Mouse (Mus musculus) Patski (cell line): ENCODE measurements at regions not wholly inside any gene's neighbourhood (a gene's known extent, or its start where the extent isn't known, plus 50 kb on each side); places are given as distances from the start of the nearest gene placed in this dataset.

Experiments
- ATAC-seq: fragments of 100-300 bp; one replicate; pipeline ENCODE4 v1.8.0; 2021
- CTCF ChIA-PET: fragments of 350-600 bp; sonication (Branson Sonifier 250); formaldehyde crosslinking; loops from one replicate; lab custom pipeline; 2022; ENCODE audit warnings: inconsistent platforms; lab: Charles Lee
- POLR2A ChIA-PET: fragments of 350-600 bp; sonication (Branson Sonifier 250); formaldehyde crosslinking; loops from one replicate; lab custom pipeline; 2022; ENCODE audit warnings: antibody characterized with exemption, inconsistent platforms; lab: Charles Lee
- DNase-seq: peaks from one replicate; pipeline ENCODE4 v3.0.0-alpha.2; 2011; ENCODE audit warnings: low read depth, low spot score
- H3K27me3 ChIP-seq: fragments of 371-371 bp; one replicate; pipeline ENCODE4 v1.5.1; 2021
- CTCF ChIP-seq: fragments of 100-300 bp; IDR thresholded peaks from one replicate; pipeline ENCODE4 v1.5.1; 2021
- in situ Hi-C: fragments of 300-500 bp; cut with MboI; formaldehyde crosslinking; loops from 3 replicates; pipeline ENCODE4 v1.11.1; 2018; ENCODE audit warnings: low pct_unique_long_range_greater_than_20kb, mixed read lengths

DNA sequence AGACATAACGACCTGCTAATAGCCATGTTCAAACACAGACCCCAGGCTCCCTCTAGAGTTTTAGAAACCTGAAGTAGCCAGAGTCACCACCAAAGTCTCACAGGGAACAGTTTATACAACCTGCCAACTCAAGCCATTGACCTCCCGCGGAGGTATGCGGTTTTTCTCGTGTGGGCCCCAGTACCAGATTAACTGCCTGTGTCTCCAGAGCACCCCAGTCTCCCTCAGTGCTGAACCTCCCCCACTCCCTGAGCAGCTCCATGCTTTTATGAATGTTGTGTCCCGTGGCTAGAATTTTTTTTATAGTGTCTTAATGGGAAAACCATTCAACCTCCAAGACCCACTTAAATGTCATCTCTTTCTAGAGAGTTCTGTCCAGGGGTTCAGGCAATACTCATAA is 98.5 kb upstream of the Gm34302 start:
- DNase-seq: no peak
- ChIA-PET POLR2A (no interaction called here), CTCF (interaction anchor here (1.0 to 5.2 kb wide), 6 partner anchors 12 to 287 kb away, joined by 3 to 32 read pairs (median 4); no protein-coding TSS in a partner anchor)
- no peak for TF ChIP-seq CTCF
- in situ Hi-C loops: no loop called here
- H3K27me3 ChIP-seq: no peaks in the 10 kb centered on the region
- no peak for ATAC-seq

DNA sequence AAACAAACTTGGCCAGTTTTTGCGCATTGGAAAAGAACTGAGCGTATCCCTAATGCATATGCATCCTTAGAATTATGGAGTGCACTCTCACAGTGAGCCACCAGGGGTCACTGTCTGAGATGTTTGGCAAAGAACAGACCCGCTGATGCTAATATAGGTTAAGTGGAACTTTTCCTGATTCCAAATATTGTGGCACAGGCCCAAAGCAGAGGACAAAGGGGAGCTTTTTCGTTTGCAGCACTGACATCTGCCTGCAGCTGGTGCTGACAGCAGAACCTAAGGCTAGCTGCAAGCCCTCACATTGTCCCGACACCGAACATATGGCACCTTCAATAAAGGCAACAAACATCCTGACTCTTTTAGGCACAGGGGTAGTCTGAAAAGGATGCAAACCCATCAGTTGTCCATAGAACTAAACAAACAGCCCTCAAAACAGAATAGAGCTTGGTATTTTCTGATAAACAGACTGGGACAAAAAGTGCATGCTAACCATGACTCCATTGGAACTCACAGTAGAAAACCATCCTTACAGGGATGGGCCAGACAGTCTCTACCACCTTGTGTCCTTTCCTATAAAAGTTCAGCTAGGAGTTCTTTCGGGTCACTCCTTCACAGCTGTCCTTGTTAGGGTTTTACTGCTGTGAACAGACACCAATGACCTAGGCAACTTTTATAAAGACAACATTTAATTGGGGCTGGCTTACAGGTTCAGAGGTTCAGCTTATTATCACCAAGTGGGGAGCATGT is 87.1 kb upstream of the Gm34302 start:
- CTCF ChIA-PET: interaction anchor here (0.6 to 4.5 kb wide), 36 partner anchors 10 to 360 kb away, joined by 3 to 36 read pairs (median 4); partner anchors contain the start of gene E130311K13Rik
- peak; percentile 84 for ATAC-seq
- in situ Hi-C loops: loop anchor here (25.0 kb wide), 1 partner anchor 1033 kb away; no protein-coding TSS in a partner anchor
- H3K27me3 ChIP-seq: no peaks in the 10 kb centered on the region
- no peak for DNase-seq
- TF ChIP-seq CTCF: peak; percentile 96
- POLR2A ChIA-PET: no interaction called here

DNA sequence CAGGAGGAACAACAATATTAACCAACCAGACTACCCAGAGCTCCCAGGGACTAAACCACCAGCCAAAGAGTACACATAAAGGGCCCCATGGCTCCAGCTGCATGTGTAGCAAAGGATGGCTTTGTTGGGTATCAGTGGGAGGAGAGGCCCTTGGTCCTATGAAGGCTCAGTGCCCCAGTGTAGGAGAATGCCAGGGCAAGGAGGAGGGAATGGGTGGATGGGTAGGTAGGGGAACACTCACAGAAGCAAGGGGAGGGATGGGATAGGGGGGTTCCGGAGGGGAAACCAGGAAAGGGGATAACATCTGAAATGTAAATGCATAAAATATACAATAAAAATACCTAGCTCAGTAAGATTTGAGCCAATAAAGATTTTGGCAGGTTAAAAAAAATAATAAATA is 86.4 kb upstream of the Gm34302 start:
- no peaks in the 10 kb centered on the region for H3K27me3 ChIP-seq
- no peak for TF ChIP-seq CTCF
- no peak for DNase-seq
- ATAC-seq: no peak
- in situ Hi-C loops: loop anchor here (25.0 kb wide), 1 partner anchor 1033 kb away; no protein-coding TSS in a partner anchor
- POLR2A ChIA-PET: no interaction called here
- CTCF ChIA-PET: interaction anchor here (0.7 to 4.5 kb wide), 30 partner anchors 9 to 361 kb away, joined by 3 to 36 read pairs (median 5); partner anchors contain the start of gene E130311K13Rik

DNA sequence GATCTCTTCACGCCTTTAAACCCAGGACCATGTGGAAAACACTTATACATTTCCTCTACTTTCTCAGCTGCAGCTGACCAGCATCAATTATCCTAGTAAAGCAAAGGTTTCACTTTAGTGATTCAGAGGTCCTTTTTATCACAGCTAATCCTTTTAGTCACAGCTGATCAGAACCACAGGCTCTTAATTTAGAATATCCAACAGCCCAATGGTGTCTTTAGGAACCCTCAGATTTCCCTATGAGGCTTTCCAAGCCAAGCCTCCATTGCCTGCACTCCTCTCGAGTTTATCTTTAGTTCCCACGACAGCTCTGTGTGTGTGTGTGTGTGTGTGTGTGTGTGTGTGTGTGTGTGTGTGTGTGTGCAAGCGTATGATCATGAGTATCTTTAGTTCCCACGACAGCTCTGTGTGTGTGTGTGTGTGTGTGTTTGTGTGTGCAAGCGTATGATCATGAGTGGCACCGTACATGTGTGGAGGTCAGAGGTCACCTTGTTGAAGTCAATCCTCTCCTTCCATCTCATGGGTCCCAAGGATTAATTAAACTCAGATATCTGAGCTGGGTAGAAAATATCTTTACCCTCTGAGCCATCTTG is 85.4 kb upstream of the Gm34302 start:
- ATAC-seq (no peak), DNase-seq (no peak)
- TF ChIP-seq CTCF: no peak
- ChIA-PET CTCF (interaction anchor here (0.7 to 4.5 kb wide), 13 partner anchors 11 to 329 kb away, joined by 3 to 36 read pairs (median 6); no protein-coding TSS in a partner anchor), POLR2A (interaction anchor here (0.6 kb wide), 1 partner anchor 41 kb away, joined by 4 read pairs; no protein-coding TSS in a partner anchor)
- no peaks in the 10 kb centered on the region for H3K27me3 ChIP-seq
- in situ Hi-C loops: loop anchor here (25.0 kb wide), 1 partner anchor 1032 kb away; no protein-coding TSS in a partner anchor

DNA sequence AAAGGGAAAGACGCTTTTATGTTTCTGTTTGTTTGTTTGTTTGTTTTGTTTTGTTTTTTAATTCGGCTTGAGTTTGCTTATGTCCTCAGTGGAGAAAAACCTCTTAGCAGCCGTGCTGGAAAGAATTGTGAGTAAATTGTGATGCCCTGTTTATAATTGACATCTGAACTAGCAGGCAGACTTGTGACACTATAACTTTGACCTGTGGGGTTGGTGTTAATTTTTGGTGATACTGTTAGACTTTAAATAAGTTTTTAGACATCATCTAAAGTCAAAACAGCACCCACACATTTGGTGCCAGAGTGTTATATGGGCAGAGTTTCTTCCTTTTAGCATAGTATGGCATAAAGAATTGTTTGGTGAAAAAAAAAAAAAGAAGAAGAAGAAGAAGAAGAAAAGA is 84.0 kb upstream of the Gm34302 start:
- ChIA-PET CTCF (interaction anchor here (1.0 to 4.5 kb wide), 5 partner anchors 13 to 302 kb away, joined by 3 to 36 read pairs (median 5); no protein-coding TSS in a partner anchor), POLR2A (no interaction called here)
- ATAC-seq: no peak
- no peak for TF ChIP-seq CTCF
- in situ Hi-C loops: loop anchor here (25.0 kb wide), 1 partner anchor 1030 kb away; no protein-coding TSS in a partner anchor
- no peak for DNase-seq
- no peaks in the 10 kb centered on the region for H3K27me3 ChIP-seq

DNA sequence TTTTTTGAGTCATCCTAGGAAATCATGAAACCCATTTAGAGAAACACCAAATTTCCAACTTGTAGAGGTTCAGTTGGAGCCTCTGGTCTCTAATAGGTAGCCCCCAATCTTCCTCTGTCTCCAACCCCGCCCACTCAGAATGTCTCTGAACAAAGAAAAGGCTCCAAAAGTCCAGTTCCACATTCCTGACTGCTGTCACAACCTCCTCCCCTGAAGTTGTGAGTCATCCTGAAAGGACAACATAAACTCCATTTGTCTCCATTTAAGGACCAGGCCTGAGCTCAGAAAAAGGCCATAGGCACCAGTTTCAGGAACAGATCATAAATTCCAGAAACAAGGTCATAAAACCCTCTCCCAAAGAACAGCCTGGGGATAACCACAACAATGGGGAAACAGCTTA is 79.4 kb upstream of the Gm34302 start:
- POLR2A ChIA-PET: interaction anchor here (0.5 to 1.0 kb wide), 3 partner anchors 50 to 335 kb away, joined by 3 to 5 read pairs (median 4); no protein-coding TSS in a partner anchor

DNA sequence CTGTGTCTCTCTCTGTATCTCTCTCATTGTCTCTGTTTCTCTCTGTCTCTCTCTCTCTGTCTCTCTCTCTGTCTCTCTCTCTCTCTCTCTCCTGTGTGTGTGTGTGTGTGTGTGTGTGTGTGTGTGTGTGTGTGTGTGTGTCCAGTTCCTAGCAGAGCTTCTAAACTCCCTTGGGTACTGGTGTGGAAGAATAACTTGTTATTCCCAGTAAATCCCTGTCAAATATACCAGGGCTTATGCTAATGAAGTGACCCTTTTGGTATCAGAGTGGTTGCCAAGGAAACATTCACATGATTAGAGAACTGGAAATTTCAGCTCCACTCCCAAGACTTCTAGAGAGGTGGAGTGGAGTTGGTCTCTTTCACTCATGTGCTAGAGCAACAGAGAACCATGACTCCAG is 78.9 kb upstream of the Gm34302 start:
- in situ Hi-C loops: loop anchor here (25.0 kb wide), 1 partner anchor 1025 kb away; no protein-coding TSS in a partner anchor
- ChIA-PET CTCF (interaction anchor here (1.2 kb wide), 1 partner anchor 310 kb away, joined by 3 read pairs; no protein-coding TSS in a partner anchor), POLR2A (interaction anchor here (0.7 to 1.0 kb wide), 2 partner anchors 298 to 335 kb away, joined by 4 to 5 read pairs; no protein-coding TSS in a partner anchor)
- no peaks in the 10 kb centered on the region for H3K27me3 ChIP-seq
- no peak for TF ChIP-seq CTCF
- ATAC-seq (peak; percentile 35), DNase-seq (no peak)

More for the DNA sequence above, 79.4 kb upstream of the Gm34302 start:
- in situ Hi-C loops: loop anchor here (25.0 kb wide), 1 partner anchor 1026 kb away; no protein-coding TSS in a partner anchor
- DNase-seq (no peak), ATAC-seq (peak; percentile 89)
- no peak for TF ChIP-seq CTCF
- no peaks in the 10 kb centered on the region for H3K27me3 ChIP-seq
- CTCF ChIA-PET: interaction anchor here (1.2 kb wide), 1 partner anchor 309 kb away, joined by 3 read pairs; no protein-coding TSS in a partner anchor

DNA sequence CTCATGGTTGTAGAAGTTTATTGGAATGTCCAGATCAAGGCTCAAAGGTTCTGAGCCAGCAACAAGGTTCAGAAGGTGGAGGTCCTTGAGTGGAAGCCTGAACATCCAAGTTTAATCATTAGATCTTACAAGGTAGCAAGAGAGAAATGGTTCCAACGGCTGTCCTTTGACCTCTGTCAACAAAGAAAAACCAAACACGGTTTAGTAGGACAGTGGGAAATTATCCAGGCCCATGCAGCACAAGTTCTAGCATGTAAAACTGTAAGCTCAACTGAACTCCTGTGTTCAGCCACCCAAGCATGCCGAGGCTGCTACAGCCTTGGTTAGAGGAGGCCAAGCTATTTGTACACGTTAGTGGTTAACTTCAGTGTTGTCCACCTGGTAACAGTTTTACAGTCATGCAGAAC is 77.1 kb upstream of the Gm34302 start:
- no peak for DNase-seq
- TF ChIP-seq CTCF: no peak
- H3K27me3 ChIP-seq: no peaks in the 10 kb centered on the region
- POLR2A ChIA-PET: no interaction called here
- ATAC-seq: no peak
- in situ Hi-C loops: loop anchor here (25.0 kb wide), 1 partner anchor 1023 kb away; no protein-coding TSS in a partner anchor
- CTCF ChIA-PET: interaction anchor here (1.2 to 3.1 kb wide), 3 partner anchors 10 to 302 kb away, joined by 4 to 19 read pairs (median 4); no protein-coding TSS in a partner anchor

DNA sequence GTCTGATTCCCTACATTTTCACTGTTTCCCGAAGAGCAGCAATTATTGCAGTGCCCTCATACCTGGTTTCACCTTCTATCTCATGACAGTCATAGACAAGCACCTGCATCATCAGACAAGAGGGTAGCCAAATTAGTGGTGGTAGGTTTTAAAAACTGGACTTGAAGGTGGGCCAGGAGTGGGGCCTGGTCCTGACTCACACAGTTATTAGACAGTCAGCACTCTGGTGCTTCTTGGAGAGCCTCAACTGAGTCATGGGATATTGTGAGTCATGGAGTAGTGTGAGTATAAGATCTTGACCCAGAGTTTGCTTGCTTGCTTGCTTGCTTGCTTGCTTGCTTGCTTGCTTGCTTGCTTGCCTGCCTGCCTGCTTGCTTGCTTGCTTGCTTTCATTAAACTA is 73.1 kb upstream of the Gm34302 start:
- no peaks in the 10 kb centered on the region for H3K27me3 ChIP-seq
- no peak for TF ChIP-seq CTCF
- ATAC-seq (peak; percentile 92), DNase-seq (peak; percentile 62)
- ChIA-PET CTCF (no interaction called here), POLR2A (no interaction called here)
- in situ Hi-C loops: loop anchor here (5.0 to 25.0 kb wide), 5 partner anchors 306 to 1238 kb away; partner anchors contain the start of gene E130311K13Rik

DNA sequence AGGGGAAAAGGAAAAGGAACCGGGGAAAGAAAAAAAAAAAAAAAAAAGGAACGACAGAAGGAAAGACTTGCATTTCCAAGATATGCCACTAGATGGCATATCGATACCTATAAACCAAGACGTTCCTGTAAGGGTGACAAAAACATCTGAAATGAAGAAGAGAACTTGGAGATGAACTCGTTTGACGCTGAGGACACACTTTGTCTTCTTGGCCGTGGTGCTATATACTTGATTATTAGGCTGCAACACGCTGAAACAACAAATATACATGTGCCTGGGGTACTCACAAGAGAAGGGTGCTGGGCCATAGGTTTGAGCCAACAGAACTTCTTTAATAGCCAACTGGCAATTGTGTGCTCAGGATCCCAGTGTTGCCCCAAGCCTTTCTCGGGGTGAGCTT is 71.2 kb upstream of the Gm34302 start:
- in situ Hi-C loops: loop anchor here (5.0 to 25.0 kb wide), 5 partner anchors 307 to 1240 kb away; partner anchors contain the start of gene E130311K13Rik
- ATAC-seq: no peak
- TF ChIP-seq CTCF: peak; percentile 71
- POLR2A ChIA-PET: no interaction called here
- no peaks in the 10 kb centered on the region for H3K27me3 ChIP-seq
- peak; percentile 49 for DNase-seq
- CTCF ChIA-PET: interaction anchor here (0.8 to 1.7 kb wide), 11 partner anchors 9 to 386 kb away, joined by 3 to 7 read pairs (median 4); partner anchors contain the start of gene E130311K13Rik
